Mouse (Mus musculus) spleen, postnatal 36 days (tissue): ENCODE results near the gene Jph4.

Experiments used
- DNase-seq, 2 experiments: peaks; one replicate each; pipeline ENCODE4 v3.0.0; 2022; ENCODE audit warnings: low spot score in 2 of 2, mixed read lengths in 1 of 2

Jph4 gene

DNA sequence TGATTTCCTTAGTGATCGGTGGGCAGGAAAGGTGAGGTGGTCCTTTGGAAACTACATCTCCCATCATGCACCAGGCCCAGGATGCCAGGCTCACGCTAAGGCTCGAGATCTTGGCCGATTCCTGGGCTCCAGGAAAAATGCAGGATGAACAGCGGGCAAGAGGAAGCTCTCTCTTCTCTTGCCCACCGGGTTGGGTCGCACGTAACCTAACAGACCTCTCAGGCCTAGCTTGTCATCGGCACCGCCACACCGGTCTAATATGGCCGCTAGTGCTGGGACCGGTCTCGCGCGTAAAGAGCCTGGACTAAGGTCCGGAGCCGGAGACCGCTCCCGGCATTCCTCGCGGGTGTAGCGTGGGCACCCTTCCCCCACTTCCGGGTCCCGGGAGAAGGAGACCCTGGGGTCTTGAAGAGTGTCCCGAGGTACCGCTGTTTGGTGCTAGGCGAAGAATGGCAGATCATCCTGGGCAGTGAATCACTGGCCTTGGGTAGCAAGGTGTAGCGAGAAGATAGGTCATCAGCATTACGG, 22.0 kb downstream of the Jph4 start, which contains the start of gene Thtpa:
TSS of gene Thtpa (plus strand) at position 81 of the 528 bp plus-strand sequence.
- peak; percentile 68 to 69 for DNase-seq

GRCm38 (mm10) chr14:55093927-55094326, 22.8 kb downstream of the Jph4 start:
- DNase-seq, result no peak

DNA sequence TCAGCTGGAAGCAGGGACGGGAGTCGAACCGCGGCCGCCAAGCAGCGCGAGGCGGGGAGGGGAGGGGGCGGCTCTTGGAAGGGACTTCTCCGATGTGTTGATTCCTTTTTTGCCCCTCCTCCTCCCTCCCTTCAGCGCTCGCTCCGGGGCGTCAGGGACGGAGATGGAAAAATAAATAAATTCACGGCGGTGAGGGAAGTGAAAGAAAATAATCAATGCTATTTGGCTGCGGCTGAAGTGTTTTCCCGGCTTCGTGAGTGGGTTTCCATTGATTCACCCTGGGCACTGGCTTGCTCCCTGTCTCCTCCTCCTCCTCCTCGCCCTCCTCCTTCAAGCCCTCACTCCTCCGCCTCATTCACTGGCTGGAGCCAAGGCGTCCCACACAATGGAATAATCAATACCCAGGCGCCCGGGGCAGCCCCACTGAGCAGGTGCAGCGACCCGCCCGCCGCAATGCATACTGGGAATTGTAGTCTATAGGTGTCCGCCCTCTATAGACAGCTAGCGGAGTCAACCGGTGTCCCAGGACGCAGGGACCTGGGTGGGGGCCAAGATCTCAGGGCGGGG, 24.6 kb downstream of the Jph4 start, which contains the start of gene Zfhx2:
TSS of gene Zfhx2 (minus strand) at position 314 of the 567 bp plus-strand sequence.
- DNase-seq, result peak; percentile 92 to 94

- no peak for DNase-seq
These were observed 25.4 kb downstream of the Jph4 start for GRCm38 (mm10) chr14:55091209-55091865.

DNA sequence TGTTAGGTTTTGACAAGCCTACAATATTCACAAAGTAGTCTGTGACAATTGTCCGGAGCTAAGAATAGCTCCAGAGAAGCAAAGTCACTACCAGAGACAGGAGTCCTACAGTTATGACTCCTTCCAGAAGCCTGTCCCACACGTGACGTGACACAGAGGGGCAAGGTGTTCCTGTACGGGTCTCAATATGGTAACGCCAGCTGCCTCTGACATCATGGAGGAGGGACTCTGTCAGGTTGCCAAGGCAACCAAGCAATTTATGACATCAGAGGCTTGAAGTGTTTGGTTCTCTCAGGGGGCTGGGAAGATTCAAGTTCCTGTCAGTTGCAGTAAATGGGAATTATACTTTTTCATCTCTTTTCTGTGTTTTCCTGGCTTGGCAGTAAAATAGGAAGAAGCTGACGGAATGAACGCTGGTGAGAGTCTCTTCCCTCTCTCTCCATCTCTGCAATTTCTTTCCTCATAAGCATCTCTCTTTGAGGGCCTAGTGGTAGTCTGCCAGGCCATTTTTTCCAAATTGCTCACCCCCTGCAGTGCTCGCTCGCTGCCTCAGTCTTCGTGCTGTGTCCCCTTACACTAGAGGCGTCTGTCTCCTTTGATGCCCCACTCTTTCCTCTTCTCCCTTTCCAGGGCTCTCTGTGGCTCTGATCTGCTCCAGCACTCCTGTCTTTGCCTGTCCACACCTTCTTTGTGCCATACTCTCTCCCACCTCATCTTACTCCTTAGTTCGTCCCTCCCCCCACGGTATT, 27.4 kb downstream of the Jph4 start:
- DNase-seq, result no peak

GRCm38 (mm10) chr14:55086009-55086514, 30.7 kb downstream of the Jph4 start:
- DNase-seq, result no peak

DNA sequence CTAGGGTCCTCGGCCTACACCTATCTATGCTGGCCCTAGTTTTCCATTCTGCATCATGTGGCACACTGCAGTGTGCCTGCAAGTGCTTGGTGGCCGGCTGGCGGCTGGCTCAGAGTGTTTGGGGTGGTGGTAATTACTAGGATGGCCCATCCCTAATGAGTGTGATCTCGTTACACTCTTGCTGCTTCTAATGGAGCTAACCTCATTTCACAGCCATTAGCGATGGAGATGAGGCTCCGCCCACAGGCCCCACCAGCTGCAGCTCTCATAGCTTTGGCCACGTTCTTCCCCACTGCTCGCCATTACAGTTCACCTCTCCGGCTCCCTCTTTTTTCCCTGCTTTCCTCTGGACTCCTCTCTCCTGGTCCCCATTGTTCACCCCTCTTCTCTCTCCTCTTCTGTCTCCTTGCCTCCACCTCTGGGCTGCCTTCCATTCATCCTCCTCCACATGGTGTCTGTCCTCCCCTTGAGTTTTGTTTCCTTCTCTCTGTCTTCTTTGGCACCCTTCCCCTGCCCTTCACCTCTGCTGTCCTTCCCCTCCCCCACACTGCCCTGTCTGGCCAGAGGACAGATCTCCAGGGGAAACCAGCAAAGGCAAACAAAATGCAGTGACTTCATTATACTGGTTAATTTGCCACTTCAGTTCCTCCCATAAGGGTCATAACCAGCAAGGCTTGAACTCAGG, 31.3 kb downstream of the Jph4 start:
- DNase-seq, result no peak

GRCm38 (mm10) chr14:55083481-55083880, 33.3 kb downstream of the Jph4 start:
- no peak for DNase-seq

DNA sequence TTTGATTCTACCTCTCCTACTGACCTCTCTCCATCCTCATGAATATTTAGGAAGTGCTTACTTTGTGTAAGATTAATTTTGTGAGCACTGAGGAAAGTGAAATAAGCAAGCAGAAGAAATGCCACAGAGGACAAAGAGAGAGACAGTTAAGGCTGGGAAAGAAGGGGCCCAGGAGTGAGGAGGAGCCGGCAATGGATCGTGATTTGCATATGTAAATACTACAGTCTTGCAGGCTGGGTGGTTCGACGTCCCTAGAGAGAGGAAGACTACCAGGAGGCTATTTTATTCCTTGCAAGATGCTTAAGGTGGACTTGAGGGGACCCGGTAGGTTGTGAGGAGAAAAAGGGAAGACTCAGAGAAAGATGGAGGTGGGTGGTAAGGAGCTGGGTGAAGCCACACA, 35.6 kb downstream of the Jph4 start:
- no peak for DNase-seq

- DNase-seq, result peak; percentile 34 to 38
These were observed 37.3 kb downstream of the Jph4 start for GRCm38 (mm10) chr14:55079214-55079970.

DNA sequence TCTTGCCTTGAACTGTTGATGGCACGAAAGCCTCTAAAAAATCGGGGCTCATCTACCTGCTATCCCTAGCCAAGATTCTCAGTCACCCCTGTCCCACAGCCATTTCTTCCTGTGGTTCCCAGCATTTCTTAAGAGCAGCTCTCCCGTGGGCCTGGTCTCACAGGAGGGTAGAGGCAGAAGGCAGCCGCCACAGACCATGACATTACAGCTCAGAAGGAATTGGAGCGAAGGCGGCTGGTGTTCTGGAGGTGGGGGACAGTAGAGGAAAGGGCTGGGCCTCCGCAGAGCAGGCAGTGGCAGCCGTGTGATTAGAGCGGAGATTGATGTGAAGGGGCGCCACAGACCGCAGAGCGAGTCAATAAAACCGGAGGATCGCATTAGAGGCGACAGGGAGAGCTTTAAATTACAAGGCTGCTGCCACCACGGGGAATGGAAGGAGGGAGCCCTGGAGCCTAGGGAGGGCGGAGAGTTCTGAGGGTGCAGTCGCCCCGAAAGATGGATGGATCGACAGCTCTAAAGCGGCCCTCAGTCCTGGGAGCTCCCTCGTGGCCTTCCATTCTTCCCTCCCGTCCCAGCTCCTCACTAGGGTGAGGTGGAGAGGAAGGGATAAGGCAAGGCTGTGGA, 38.3 kb downstream of the Jph4 start:
- no peak for DNase-seq

DNA sequence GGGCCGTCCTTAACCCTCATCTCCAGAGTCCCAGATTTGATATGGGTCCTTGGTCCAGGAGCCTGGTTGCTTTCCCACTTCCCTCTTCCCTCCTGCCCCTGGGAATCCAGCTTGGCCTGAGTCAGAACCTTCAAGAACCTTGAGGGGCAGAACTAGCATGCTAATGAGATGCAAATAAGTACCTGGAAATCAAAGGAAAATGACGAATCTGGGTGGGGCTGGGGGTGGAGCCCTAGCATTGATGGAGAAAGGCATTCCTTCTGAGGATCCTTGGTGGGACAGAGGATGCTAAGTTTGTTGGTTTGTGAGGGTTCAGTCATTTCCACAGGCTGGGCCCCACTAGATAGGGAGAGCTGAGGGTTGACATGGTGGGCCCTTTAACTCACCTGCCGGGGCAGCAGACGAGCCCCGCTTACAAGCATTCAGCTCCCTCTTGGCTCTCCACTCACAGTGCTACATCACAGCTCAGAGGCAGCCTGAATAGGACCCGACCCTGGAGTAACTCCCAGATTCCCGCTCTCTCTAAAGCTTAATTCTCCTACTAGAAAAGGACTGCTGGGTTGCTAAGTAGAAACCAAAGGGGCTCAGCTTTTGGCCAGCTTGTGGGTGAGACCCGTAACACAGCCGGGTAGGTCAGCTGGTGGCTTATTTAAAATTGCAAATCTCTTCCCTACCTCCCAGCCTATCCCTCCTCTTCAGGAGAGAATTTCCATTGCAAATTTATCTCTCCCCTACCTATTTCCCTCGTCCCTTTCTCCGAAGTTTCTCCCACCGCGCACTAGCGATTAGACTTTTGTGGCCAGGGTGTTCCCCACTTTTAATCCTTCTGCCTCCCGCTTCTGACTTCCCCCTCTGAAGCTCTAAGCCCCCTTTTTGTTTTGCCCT, 39.0 kb downstream of the Jph4 start:
- DNase-seq, result no peak

DNA sequence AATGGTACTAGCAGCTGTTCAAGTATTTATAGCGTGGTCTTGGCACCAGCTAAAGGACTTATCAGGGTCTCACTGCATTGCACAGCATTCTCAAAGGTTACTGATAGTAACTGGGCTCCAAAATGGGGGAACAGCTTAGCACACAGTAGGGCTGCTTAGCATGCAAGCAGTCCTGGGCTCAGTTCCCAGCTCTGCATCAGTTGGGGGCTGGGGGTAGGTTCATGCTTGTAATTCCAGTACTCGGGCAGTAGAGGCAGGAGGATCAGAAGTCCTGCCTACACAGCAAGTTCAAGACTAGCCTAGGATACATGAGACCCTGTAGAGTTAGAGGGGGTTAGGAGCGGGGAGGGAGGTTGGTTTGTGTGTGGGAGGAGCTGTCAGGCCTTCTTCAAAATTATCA, 39.8 kb downstream of the Jph4 start:
- DNase-seq, result no peak

- DNase-seq, result no peak
These were observed 40.5 kb downstream of the Jph4 start for GRCm38 (mm10) chr14:55076224-55076623.

DNA sequence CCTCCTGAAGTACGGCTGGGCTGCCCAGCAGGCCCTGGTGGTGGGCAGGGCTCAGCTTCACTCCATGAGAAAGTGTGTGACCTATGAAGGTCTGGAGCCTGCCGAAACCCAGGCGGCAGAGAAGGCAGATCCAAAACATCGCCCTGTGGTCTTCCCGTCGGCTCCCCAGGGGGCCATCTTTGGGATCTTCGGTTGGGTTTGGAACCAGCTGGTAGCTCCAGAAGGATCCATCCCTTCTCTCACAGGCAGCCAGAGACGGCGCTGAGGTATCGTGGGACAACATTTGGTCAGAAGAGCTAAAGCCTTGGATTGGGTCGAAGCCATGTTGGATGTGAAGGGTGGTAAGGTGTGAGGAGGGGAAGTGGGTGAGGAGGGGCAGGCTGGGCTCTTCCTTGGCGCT, 42.3 kb downstream of the Jph4 start:
- no peak for DNase-seq

- no peak for DNase-seq
These were observed 45.0 kb downstream of the Jph4 start for GRCm38 (mm10) chr14:55071756-55072155.

DNA sequence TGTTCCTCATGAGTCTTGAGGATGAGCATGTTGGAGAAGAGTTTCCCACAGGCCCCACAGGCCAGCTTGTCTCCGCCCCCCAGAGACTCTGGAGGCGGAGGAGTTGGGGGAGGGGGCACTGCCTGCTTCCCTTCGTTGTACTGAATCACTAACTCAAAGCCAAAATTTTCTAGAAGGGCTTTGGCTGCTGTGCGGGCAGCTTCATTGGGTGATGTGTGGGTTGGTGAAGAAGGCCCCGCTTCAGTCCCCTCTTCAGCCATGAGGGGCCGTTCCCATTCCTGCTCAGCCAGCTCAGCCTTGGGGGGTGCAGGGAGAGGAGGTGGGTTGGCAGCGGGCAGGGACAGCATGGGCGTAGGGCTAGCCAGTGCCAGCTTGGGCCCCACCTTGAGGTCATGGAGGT, 50.7 kb downstream of the Jph4 start:
- no peak for DNase-seq

- no peak for DNase-seq
These were observed 51.3 kb downstream of the Jph4 start for GRCm38 (mm10) chr14:55065391-55065790.
